Mouse (Mus musculus) heart, adult 2 months (tissue): ENCODE measurements around the gene Get4.

Experiments used
- CTCF ChIP-seq: fragments of 200-600 bp; IDR thresholded peaks from 2 replicates; pipeline ENCODE4 v1.8.1; 2022; ENCODE audit warnings: antibody characterized with exemption, mild to moderate bottlenecking, moderate library complexity
- EP300 ChIP-seq: fragments of 200-500 bp; IDR thresholded peaks from 2 replicates; pipeline ENCODE4 v1.6.1; 2011; ENCODE audit warnings: low read depth, low read length, control low read depth; ENCODE audit not compliant: insufficient read depth

GRCm38 (mm10) chr5:139288591-139288990 is 36.5 kb downstream of the Get4 start:
- no peak for TF ChIP-seq CTCF
- no peak for TF ChIP-seq EP300
